Mouse (Mus musculus) adrenal gland (tissue): ENCODE results near the gene Cd5.

Experiments used
- intact Hi-C: fragments of 180-260 bp; cut with DNase I; formaldehyde crosslinking; loops from one replicate; pipeline ENCODE4 v1.15.1; 2025

Cd5 gene

DNA sequence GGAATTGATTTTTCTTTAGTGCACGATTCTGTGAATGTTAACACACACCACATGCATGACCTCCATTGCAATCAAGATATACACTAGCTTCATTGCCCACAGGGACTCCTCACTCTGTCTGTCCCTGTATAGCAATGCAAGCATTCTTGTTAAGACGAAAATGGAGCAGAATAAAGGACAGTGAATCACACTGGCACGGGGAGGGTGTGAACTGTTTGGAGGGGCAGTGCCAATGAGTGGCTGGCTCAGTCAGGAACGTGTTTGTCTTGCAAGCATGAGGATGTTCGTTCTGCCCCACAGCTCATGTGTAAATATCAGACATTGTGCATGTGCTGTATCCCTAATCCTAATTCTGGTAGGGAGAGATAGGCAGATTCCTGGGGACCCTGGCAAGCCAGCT is 8.3 kb downstream of the Cd5 start:
- intact Hi-C loops = no loop called here

DNA sequence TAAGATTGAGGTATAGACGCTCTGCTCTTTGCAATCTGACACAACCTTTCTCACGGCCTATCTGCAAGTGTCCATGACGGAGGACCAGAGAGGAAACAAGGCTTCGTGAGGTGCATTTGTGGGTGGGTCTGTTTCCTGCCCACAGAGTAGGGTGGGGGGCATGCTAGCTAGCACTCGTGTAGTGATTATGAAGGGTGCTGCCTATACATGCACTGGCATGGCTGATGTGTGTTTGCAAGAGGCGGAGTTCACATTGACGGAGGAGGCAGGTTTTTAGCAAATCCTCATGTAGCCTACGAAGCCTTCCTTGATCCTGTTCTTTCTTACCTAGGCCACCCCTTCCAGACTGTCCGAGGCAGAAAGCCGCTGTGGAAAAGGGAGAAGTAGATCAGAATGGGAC is 8.9 kb downstream of the Cd5 start:
- intact Hi-C loops = no loop called here

DNA sequence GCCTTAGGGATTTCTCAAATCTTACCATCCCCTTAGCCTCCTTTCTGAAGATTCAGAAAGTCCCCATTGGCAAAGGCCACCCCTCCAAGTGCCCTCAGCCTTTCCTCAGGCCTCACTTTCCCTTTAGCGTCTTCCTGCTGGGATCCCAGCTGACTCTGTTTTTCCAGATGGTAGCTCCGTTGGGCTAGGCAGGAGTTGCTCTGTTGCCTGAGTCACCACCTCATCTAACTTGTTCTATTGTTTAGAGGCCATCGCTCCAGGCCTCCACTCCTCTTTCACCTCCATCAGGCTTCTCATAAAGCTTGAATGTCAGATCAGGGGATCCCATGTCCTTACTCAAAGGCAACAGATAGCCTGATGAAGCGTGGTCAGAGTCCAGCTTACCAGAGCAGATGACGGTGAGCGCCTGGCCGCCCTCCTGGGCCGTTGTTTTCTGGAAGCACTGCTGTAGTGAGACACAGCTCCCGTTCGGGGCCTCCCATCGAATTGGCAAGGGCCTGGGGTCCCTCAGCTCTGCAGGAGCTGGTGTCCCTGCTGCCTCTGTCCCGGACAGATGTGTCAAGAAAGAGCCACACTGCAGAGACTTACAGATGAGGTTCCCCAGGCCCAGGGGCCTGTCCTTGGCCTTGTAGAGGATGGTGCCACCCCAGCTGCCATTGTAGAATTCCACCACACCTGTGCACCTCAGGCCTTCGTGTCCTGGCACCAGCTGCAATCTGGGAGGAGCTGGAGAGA is 14.0 kb downstream of the Cd5 start:
- intact Hi-C loops = no loop called here

DNA sequence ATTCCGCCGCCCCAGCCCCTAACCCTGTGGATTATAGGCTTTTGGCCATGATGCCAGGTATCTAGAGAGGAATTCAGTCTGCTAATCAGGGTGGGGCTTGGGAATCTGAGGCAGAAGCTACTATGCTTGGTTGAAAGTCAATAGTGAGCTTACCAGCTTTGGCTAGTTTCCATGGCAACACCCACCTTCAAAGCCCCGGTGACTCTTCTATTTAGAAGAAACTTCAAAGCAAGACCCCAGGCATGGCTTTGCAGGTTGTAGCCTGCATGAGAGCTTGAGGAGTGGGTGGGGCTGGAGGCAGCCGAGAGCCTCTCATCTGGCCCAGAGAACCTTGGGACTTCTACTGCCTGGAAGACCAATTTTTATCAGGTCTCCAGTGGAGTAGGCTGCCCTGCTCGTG is 15.2 kb downstream of the Cd5 start:
- intact Hi-C loops = no loop called here

DNA sequence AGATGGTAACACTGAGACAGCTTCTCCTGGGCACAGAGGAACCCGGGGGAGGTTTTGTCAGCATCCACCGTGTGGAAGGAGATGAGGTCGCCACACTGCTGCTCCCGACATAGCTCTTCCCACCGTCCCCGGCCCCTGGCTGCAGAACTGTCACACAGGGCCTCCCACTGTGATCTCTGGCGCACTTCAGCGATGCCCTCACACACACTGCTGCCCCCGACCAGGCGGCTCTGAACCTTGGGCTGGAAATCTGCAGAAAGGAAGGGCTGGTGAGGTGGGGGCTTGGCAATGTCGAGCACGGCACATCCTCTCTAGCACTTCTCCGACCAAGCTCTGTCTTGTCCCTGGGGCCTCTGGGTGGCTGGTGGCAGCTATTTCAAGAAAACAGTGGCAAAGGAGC is 15.7 kb downstream of the Cd5 start:
- intact Hi-C loops = no loop called here

DNA sequence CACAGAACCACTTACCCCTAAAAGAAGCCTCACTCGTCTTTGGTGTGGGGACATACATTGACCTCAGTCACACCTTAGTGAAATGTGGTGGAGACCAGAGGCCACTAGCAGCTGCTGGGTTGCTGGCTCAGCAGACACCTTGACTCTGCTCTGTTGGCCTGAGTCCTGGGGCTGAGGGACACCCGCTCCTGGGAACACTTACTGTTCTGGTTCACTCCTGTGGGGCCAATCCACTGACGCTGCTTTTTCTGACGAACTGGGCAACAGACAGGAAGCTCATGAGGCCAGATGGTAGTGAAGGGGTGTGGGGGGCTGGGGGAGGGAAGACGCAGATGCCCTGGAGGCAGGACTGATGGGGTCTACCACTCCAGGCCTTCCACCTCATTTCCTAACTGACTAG is 17.7 kb downstream of the Cd5 start:
- intact Hi-C loops = no loop called here

DNA sequence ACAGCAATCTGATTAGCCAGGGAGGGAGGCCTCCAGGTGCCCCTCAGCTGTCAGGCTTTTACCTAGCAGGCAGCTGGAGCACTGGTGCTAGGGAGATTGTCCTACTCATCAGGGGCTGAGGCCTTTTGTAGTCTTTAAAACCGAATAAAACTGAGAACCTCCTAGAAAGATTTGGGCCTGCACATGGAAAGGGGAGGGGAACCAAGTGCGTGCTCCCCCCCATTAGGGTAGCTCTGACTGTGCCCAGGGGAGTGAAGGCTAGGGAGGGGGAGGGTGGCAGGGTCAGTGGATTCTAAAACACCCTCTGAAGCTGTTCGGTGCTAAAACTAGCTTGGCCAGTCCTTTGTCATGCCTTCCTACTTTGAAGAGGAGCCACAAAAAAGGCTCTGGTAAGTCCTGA is 18.3 kb downstream of the Cd5 start:
- intact Hi-C loops = no loop called here

DNA sequence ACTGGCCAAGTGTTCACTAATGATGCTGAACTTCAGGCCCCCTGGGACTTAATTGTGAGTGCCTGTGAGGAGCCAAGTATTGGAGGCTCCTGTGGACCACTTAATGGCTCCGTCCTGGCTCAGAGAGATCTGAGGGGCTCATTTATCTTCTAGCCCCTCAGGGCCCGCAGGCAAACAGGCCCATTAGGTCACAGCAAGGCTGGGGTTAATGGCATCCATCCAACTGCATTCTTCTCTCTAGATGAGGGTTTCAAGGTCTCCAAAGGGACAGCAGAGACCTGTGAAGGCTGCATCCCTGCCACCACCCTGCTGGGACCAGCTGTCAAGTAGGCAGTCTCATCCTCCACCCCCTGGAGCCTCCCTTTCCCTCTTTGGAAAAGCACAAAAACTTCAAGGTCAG is 19.1 kb downstream of the Cd5 start:
- intact Hi-C loops = loop anchor here (5.0 kb wide), 1 partner anchor 113 kb away; the partner anchor contains the start of gene Cd6

DNA sequence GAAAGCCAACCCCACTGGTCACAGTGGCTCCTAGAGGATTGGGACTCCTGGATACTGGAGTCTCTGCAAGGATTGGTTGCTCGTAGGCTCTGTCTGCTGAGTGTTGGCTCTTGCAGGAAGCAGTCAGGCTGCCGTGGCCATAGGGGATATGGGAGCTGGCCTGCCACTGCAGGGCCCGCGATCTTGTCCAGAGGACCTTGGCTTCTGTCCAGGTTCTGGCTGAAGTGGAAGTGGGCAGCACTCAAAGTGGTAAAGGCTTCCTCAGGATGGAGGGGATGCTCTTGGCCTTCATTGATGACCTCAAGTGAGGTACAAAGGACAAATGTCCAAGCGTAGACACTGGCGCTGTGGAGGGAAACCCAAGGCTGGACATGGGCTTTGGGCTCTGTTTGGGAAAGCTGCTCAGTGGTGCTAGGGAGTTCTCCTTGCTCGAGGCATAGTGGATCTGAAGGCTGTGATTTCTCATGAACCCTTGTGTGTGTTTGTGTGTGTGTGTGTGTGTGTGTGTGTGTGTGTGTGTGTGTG is 20.5 kb downstream of the Cd5 start:
- intact Hi-C loops = loop anchor here (5.0 kb wide), 1 partner anchor 114 kb away; the partner anchor contains the start of gene Cd6

DNA sequence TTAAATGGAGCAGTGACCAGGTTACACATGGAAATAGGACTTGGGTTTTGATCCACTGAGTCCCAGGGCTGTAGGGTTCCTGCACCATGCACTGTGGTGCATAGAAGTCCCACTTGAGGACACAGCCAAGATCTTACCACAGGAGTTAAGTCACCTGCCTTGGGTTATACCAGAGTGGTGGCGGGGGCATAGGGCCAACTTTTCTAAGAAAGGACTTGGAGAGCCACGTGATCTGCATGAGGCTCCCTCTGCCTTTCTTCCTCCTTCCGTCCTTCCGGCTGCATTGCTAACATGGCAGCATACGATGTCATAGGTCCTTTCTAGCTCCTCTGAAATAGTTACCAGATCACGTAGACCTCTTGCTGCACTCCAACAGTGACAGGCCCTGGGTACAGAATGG is 23.3 kb downstream of the Cd5 start:
- intact Hi-C loops = loop anchor here (5.0 kb wide), 1 partner anchor 117 kb away; the partner anchor contains the start of gene Cd6

DNA sequence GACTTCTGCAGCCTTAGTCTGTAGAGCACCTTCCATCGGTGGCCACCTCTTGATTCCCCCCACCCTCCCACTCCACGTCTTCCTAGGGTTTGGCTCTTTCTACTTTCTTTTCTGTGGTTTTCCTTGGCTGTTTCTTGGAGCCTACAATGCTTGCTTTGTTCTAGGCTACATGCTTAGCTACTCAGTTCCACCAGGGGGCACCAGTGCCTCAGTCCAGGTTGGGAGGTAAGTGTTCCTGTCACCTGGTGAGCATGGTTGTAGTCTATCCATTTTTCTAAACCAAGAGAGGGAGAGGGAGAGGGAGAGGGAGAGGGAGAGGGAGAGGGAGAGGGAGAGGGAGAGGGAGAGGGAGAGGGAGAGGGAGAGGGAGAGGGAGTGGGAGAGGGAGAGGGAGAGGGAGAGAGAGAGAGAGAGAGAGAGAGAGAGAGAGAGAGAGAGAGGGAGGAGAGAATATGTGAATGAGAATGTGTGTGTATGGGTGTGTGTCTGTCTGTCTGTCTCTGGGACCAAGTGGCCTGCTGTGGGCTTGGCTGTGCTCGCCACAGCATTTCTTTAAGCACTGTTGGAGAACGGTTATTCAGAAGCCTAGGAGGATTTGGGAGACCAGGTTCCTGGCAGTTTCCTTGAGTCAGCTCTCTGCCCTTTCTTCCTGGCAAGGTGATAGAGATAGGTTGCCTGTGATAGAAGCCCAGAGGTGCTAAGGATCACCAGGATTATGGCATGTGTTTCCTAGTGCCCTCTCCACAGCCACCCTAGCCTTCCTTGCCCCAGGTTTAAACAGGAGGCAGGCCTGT is 23.9 kb downstream of the Cd5 start:
- intact Hi-C loops = loop anchor here (5.0 kb wide), 1 partner anchor 117 kb away; the partner anchor contains the start of gene Cd6

DNA sequence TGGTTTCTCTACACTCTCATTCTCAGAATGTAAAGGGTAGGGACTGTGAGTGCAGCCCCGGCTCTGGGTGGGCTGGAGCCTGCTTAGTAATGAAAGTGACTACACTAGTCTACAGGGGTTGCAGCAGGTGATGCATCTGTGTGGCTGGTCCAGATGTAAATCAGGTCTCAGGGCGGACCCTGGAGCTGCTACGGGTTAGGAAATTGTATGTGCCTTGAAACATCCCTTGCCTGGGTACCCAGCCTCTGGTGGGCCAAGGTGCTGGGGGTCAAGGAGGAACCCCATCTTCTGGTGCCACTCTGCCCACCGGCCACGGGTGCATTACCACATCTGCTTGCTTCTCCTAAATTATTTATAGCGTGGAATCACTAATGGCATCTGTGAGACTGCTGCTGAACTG is 24.6 kb downstream of the Cd5 start:
- intact Hi-C loops = no loop called here

DNA sequence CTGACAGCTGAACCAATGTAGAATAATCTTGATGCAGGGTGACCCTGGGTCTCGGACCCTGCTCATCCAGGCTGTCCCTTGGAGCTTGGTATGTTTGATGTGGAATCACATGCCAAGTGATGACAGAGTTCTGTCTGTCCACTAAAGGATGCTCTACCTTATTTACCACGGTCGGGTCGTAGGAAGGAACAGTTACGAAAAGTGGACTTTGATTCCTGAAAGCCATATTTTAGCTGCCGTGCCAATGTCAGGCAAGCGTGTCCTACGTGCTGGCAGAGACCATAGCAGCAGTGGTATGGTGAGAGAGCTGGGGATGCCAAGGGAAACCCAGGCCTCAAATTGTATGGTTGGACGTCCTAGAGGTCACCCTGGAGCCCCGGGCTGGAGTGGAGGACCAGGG is 25.3 kb downstream of the Cd5 start:
- intact Hi-C loops = no loop called here

DNA sequence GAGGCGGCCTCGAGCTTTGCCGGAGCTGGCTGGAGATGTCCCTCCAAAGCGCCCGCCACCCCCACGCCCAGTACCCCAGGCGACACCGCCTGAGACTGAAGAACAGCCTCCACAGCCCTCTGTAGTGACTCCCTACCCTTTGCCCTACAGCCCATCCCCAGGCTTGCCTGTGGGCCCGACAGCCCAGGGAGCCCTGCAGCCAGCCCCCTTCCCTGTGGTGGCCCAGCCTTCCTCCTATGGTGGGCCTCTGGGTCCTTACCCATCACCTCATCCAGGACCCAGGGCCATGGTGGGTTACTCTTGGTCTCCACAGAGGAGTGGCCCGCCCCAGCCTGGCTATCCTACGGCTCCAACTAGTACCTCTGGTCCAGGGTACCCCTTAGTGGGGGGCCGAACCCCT is 26.2 kb downstream of the Cd5 start:
- intact Hi-C loops = no loop called here

DNA sequence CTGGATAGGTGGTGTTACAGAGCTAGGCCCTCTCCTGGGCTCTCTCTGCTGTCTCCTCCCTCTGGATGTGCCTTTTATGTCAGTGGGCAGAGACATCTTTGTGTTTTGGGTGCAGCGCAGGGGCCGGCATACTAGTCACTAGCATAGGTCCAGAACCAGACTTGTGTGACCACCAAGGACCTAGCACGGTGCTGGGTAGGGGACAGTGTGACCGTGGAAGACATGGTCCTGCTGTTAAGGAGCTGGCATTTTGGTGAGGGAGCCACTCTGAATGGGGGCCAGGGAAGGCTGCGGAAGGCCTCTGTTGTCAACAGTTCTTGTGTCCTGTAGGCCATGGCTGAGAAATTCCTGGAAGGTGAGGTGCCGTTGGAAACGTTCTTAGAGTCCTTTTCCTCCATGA is 26.6 kb downstream of the Cd5 start:
- intact Hi-C loops = no loop called here

DNA sequence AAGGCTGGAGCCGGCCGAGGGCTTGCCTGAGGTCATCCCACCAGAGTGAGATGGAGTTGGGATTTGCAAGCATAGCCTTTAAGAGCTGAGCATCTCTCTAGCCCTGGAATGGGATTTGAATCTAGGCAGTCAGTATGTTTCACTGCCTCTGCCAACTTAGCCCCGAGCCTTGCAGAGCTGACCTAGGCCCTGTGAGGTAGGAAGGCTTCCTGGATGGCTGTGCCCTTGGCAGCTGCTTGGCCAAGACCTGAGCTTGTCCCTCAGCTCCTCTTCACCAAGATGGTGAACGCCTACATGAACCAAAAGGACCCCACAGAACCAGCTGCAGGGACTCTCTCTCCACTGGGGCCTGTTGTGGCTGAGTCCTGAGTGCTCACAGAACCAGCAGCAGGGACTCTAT is 28.1 kb downstream of the Cd5 start:
- intact Hi-C loops = no loop called here

DNA sequence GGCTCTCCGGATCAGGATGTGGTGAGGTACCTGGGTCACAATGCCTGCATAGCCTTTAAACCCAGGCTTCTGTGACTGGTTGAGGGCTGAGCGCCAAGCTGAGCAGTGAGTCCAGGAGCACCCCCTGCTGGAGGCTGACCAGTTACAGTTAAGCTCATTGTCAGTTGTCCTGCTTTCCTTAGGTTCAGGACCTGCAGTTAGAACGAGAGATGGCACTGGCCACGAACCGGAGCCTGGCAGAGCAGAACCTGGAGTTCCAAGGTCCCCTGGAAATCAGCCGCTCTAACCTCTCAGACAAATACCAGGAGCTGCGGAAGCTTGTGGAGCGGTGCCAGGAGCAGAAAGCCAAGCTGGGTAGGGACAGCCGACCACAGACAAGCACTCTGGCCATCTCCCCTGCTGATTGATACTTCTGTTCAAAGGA is 28.7 kb downstream of the Cd5 start:
- intact Hi-C loops = no loop called here

DNA sequence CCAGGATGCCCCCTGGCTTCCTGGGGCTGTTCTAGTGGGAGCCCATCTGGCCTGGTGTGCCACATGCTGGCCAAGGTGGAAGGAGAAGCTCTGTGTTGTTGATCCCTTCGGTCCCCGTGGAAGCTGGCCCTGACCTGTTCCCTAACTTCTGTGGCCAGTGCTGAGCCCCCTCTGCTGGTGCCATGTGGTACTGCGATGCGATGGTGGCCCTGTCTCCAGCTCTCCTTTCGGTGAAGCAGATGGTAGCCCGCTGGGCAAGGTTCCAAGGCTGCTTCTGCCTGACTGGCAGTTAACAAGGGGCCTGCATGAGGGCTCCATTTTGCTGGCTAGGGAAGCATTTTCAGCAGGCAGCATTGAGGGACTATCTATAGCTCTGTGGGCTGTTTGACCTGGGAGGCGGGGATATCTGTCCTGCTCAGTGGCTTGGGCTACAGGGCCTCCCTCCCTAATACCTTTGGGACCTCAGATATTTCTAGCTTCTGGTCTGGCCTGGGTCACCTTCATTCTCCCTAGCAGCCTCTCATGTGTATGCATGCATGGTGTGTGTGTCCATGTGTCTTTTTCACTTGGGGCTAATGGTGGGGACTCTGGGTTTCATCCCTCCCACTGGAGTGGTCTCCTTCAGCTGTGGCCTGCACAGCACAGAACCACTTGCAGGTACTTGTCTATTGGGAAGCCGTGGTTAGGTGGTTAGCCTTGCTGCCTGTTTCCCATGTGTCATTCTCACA is 29.3 kb downstream of the Cd5 start:
- intact Hi-C loops = loop anchor here (1.0 kb wide), 1 partner anchor 31 kb away; the partner anchor contains the start of gene Pga5

DNA sequence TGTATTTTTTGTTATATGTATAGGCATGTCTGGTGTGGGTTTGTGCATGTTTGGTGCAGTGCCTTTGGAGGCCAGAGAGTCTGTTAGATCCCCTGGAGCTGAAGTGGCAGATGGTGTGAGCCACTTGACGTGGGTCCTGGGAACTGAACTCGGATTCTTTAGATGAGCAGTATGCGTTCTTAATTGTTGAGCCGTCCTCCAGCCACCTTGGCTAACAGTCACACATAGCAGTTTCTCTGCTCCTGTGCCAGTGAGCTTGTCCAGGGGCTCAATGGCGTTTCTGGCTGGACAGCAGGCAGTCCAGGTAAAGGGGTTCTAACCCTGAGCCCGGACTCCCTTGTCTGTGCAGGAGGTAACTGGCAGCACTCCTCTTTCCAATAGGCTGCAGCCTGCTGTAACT is 29.9 kb downstream of the Cd5 start:
- intact Hi-C loops = loop anchor here (1.0 kb wide), 1 partner anchor 31 kb away; the partner anchor contains the start of gene Pga5

DNA sequence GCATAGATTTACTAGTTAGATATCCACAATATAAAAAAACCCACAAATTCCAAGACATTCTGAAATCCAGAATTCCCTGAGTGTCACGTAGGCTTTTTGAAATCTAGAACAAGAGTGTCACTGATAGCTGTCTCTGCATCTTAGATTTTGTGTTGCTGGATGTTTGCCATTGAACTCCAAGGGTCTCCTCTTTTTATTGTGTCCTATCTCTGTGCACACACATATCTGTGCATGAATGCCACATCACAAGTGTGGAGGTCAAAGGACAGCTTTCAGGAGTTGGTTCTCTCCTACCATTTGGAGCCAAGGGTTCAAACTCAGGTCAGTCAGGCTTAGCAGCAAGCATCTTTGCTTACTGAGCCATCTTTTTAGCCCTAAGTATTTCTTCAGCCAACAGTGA is 30.9 kb downstream of the Cd5 start:
- intact Hi-C loops = no loop called here

DNA sequence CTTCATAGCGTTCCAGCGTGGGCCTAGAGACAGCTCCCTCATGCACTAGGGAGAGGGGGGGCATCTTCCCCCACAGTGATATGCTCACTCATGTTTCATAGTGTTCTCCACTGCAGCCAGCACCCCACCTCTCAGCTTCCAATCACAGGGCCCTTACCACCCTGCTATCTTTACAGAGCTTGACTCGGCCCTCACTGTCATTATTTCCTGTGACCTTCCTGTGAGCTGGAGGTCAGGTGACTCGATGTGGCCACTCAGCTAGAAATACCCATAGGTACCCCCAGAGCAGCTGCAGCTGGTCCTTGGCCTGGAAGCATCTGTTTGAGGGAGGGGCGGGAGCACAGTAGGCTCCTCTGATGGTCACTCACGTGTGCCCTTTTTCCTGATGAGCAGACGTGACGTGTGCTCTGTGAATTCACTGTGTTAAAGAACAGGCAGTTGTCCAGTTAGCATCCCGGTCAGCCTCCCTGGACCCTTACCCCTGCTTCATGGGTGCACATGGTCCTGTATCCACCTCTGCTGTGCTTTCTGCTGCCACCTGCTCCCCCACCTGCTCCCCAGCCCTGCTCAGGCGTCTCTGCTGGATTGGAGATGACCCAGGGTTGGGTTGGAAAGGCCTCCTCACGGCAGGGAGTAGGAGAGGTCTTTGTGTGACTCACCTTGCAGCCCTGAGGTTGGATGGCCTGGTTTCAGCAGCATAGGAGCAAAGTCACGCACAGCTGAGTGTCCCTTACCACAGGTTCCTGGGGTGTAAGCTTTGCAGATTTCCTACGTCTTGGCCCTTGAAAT is 31.5 kb downstream of the Cd5 start:
- intact Hi-C loops = no loop called here
